Mouse (Mus musculus): Measurements from ENCODE around the gene Gm17175.
"Not testable (repeated sequence)": the region's sequence is repeated elsewhere in the genome, so short reads cannot be mapped to it uniquely, and the experiment has no call there.

The Gm17175 gene

GRCm38 (mm10) chr14:51573963-51574362 lies at the start of gene Gm17175:
Gene Gm17175, minus strand, starts transcription at chr14:51574063.
- not testable (repeated sequence) for DNase-seq (ENCODE audit: low spot score in 2 of 2)

GRCm38 (mm10) chr14:51611210-51611609 lies 37.3 kb upstream of the Gm17175 start, which contains the start of gene Gm17078:
Gene Gm17078, minus strand, starts transcription at chr14:51611310.
- no peak for DNase-seq (ENCODE audit: low spot score in 2 of 2)

- DNase-seq (ENCODE audit: low spot score in 2 of 2) = not testable (repeated sequence)
Observed at GRCm38 (mm10) chr14:51592039-51592438, 18.2 kb upstream of the Gm17175 start, which contains the start of gene Gm17174. Gene Gm17174, minus strand, starts transcription at chr14:51592139.

- no peak for DNase-seq (ENCODE audit: low spot score in 2 of 2)
Observed at GRCm38 (mm10) chr14:51552490-51552889, 21.4 kb downstream of the Gm17175 start, which contains the start of gene Gm5622. Gene Gm5622, plus strand, starts transcription at chr14:51552790.
